Mouse (Mus musculus) C2C12 (cell line): ENCODE data around the gene Gjc2.

Experiments used
- CEBPB ChIP-seq: IDR thresholded peaks from one replicate; pipeline ENCODE4 v1.6.1; 2011; ENCODE audit warnings: low read depth, mild to moderate bottlenecking, control low read depth, moderate library complexity
- CTCF ChIP-seq: IDR thresholded peaks from one replicate; pipeline ENCODE4 v1.5.1; 2011; ENCODE audit not compliant: control insufficient read depth, insufficient read depth, insufficient read length
- MAX ChIP-seq: IDR thresholded peaks from one replicate; pipeline ENCODE4 v1.6.1; 2011; ENCODE audit warnings: mild to moderate bottlenecking, control low read depth
- MYOD1 ChIP-seq: IDR thresholded peaks from one replicate; pipeline ENCODE4 v1.6.1; 2011; ENCODE audit warnings: low read depth; ENCODE audit not compliant: control insufficient read depth, insufficient read length
- MYOG ChIP-seq: IDR thresholded peaks from one replicate; pipeline ENCODE4 v1.6.1; 2011; ENCODE audit not compliant: control insufficient read depth, insufficient read length; ENCODE audit errors: extremely low read depth
- USF1 ChIP-seq: IDR thresholded peaks from one replicate; pipeline ENCODE4 v1.6.1; 2011; ENCODE audit warnings: low read depth, mild to moderate bottlenecking, control low read depth, moderate library complexity

GRCm38 (mm10) chr11:59224025-59224424 lies 41.0 kb upstream of the Gjc2 start:
- TF ChIP-seq CTCF (no peak), USF1 (no peak), MAX (no peak), MYOD1 (no peak), CEBPB (no peak), MYOG (no peak)
